Mouse (Mus musculus): ENCODE data around the gene Samd10. TPM values are rescaled to one million over a fixed set of nuclear protein-coding genes. Genes with fewer than 3 reads are reported as not detected.

Gene Samd10
- total RNA-seq, 2 experiments from 2014 or later = 14.6 to 19.5 TPM

Small RNA genes within 50 kb of the gene (microRNA-seq; reads per million reads assigned to microRNA genes)
- gene Mir7006 = 0 to 0.28 reads per million in 2 experiments

Other genes with a start within 250 kb of the Samd10 start
- gene Zgpat, start 234.3 kb downstream of the Samd10 start, total RNA-seq (2021) = 10 to 100 TPM; 60.3 to 65.3 TPM
- 10 to 100 TPM; 37.0 to 37.7 TPM for gene Arfrp1, start 233.8 kb downstream of the Samd10 start, total RNA-seq (2021)
- 10 to 100 TPM; 32.1 to 32.8 TPM for gene Lime1, start 219.1 kb downstream of the Samd10 start, total RNA-seq (2021)
- 10 to 100 TPM; 11.2 to 14.0 TPM for gene Zbtb46, start 139.8 kb downstream of the Samd10 start, total RNA-seq (2021)
- gene Abhd16b, start 106.0 kb downstream of the Samd10 start, total RNA-seq (2021) = not detected
- gene Tpd52l2, start 102.1 kb downstream of the Samd10 start, total RNA-seq (2021) = 10 to 100 TPM; 74.8 to 76.4 TPM
- 100 to 1,000 TPM; 271 to 275 TPM for gene Dnajc5, start 78.7 kb downstream of the Samd10 start, total RNA-seq (2021)
- gene Uckl1, start 14.3 kb downstream of the Samd10 start, total RNA-seq (2021) = 10 to 100 TPM; 52.0 to 53.1 TPM
- 10 to 100 TPM; 51.2 to 55.5 TPM for gene Prpf6, start 7.3 kb downstream of the Samd10 start, total RNA-seq (2021)
- 100 to 1,000 TPM; 108 to 116 TPM for gene Zfp512b, start 6.4 kb downstream of the Samd10 start, total RNA-seq (2021)
- not detected for gene Gm29797, start 57.8 kb upstream of the Samd10 start, total RNA-seq (2021)
- gene Sox18, start 72.4 kb upstream of the Samd10 start, total RNA-seq (2021) = 10 to 100 TPM; 14.4 to 15.6 TPM
- gene Tcea2, start 81.1 kb upstream of the Samd10 start, total RNA-seq (2021) = 10 to 100 TPM; 51.2 to 59.4 TPM
- 10 to 100 TPM; 41.5 to 44.4 TPM for gene Rgs19, start 94.8 kb upstream of the Samd10 start, total RNA-seq (2021)
- gene Lkaaear1, start 99.2 kb upstream of the Samd10 start, total RNA-seq (2021) = not detected
- gene Oprl1, start 115.8 kb upstream of the Samd10 start, total RNA-seq (2021) = 10 to 100 TPM; 52.9 to 54.1 TPM
- 10 to 100 TPM; 39.5 to 42.7 TPM for gene Myt1, start 164.1 kb upstream of the Samd10 start, total RNA-seq (2021)
- gene Pcmtd2, start 238.6 kb upstream of the Samd10 start, total RNA-seq (2021) = 10 to 100 TPM; 66.9 to 73.3 TPM

Measured in layer of hippocampus, postnatal 14 days (tissue).